Mouse (Mus musculus) testis, postnatal 14 days (tissue): ENCODE data around the gene Zbtb38.
A peak's percentile ranks its signal among the peaks of the same experiment; 100 is the strongest.

Experiments
- DNase-seq: peaks from one replicate; pipeline ENCODE4 v3.0.0; 2021; ENCODE audit warnings: low spot score

Zbtb38 gene

GRCm38 (mm10) chr9:96713472-96714390, 38.9 kb downstream of the Zbtb38 start:
- no peak for DNase-seq

GRCm38 (mm10) chr9:96712758-96713471, 39.7 kb downstream of the Zbtb38 start:
- no peak for DNase-seq

GRCm38 (mm10) chr9:96712045-96712444, 40.6 kb downstream of the Zbtb38 start:
- no peak for DNase-seq

GRCm38 (mm10) chr9:96710241-96710946, 42.2 kb downstream of the Zbtb38 start:
- no peak for DNase-seq

GRCm38 (mm10) chr9:96708905-96709304, 43.7 kb downstream of the Zbtb38 start:
- no peak for DNase-seq

GRCm38 (mm10) chr9:96707964-96708363, 44.7 kb downstream of the Zbtb38 start:
- no peak for DNase-seq

- DNase-seq: peak; percentile 68
Measured at GRCm38 (mm10) chr9:96705576-96706285, 46.9 kb downstream of the Zbtb38 start.

GRCm38 (mm10) chr9:96704935-96705334, 47.7 kb downstream of the Zbtb38 start:
- DNase-seq: no peak

GRCm38 (mm10) chr9:96701891-96702290, 50.7 kb downstream of the Zbtb38 start:
- no peak for DNase-seq

- DNase-seq: no peak
Measured at GRCm38 (mm10) chr9:96699276-96700035, 53.2 kb downstream of the Zbtb38 start.

- DNase-seq: no peak
Measured at GRCm38 (mm10) chr9:96696788-96697492, 55.7 kb downstream of the Zbtb38 start.

GRCm38 (mm10) chr9:96696141-96696561, 56.5 kb downstream of the Zbtb38 start:
- DNase-seq: no peak

- DNase-seq: no peak
Measured at GRCm38 (mm10) chr9:96690461-96690863, 62.2 kb downstream of the Zbtb38 start.

- DNase-seq: no peak
Measured at GRCm38 (mm10) chr9:96689076-96689475, 63.6 kb downstream of the Zbtb38 start.

GRCm38 (mm10) chr9:96688194-96688875, 64.3 kb downstream of the Zbtb38 start:
- DNase-seq: no peak

- no peak for DNase-seq
Measured at GRCm38 (mm10) chr9:96687591-96688186, 64.9 kb downstream of the Zbtb38 start.

GRCm38 (mm10) chr9:96685600-96686084, 67.0 kb downstream of the Zbtb38 start:
- no peak for DNase-seq

- DNase-seq: no peak
Measured at GRCm38 (mm10) chr9:96684866-96685599, 67.6 kb downstream of the Zbtb38 start.
